Mouse (Mus musculus) gonadal fat pad, adult 2 months (tissue): ENCODE measurements around the gene Zfp2. TPM values are rescaled to one million over a fixed set of nuclear protein-coding genes. Genes with fewer than 3 reads are reported as not detected.

Experiments used
- DNase-seq: peaks from one replicate; pipeline ENCODE4 v3.0.0-alpha.2; 2012; ENCODE audit warnings: low read depth
- polyA plus RNA-seq: library from polyadenylated mRNA; depleted of rRNA; stranded (reverse); fragments of >200 nt; gene quantifications from 2 replicates; pipeline ENCODE4 v1.2.3, GENCODE M21; 2012; rRNA removed

Gene Zfp2
- polyA plus RNA-seq, result 2.3 and 2.6 TPM in 2 replicates

GRCm38 (mm10) chr11:50915671-50916320 lies at the start of gene Zfp2:
Gene Zfp2, minus strand, starts transcription at chr11:50916165.
- DNase-seq, result no peak

GRCm38 (mm10) chr11:50964886-50965285 lies 48.9 kb upstream of the Zfp2 start:
- no peak for DNase-seq

GRCm38 (mm10) chr11:50953665-50954064 lies 37.7 kb upstream of the Zfp2 start, which contains the start of gene Prop1:
Gene Prop1, minus strand, starts transcription at chr11:50953765.
- DNase-seq, result no peak

- no peak for DNase-seq
These were observed 36.3 kb upstream of the Zfp2 start for GRCm38 (mm10) chr11:50952290-50952689.

GRCm38 (mm10) chr11:50943506-50943905 lies 27.5 kb upstream of the Zfp2 start, which contains the start of gene 4933414I15Rik:
Gene 4933414I15Rik, minus strand, starts transcription at chr11:50943765.
- DNase-seq, result no peak

GRCm38 (mm10) chr11:50942386-50942785 lies 26.4 kb upstream of the Zfp2 start:
- DNase-seq, result no peak

GRCm38 (mm10) chr11:50939621-50940366 lies 23.8 kb upstream of the Zfp2 start:
- DNase-seq, result no peak

GRCm38 (mm10) chr11:50938435-50938834 lies 22.5 kb upstream of the Zfp2 start:
- DNase-seq, result peak; percentile 70

- no peak for DNase-seq
These were observed 16.1 kb upstream of the Zfp2 start for GRCm38 (mm10) chr11:50932040-50932439.

- no peak for DNase-seq
These were observed 15.5 kb upstream of the Zfp2 start, which contains the start of gene Zfp354b for GRCm38 (mm10) chr11:50931451-50931866. Gene Zfp354b, minus strand, starts transcription at chr11:50931633.

- no peak for DNase-seq
These were observed 15.1 kb upstream of the Zfp2 start for GRCm38 (mm10) chr11:50931021-50931420.

- DNase-seq, result no peak
These were observed 14.6 kb upstream of the Zfp2 start for GRCm38 (mm10) chr11:50930469-50931014.

- DNase-seq, result no peak
These were observed 1.5 kb downstream of the Zfp2 start for GRCm38 (mm10) chr11:50914461-50914860.

GRCm38 (mm10) chr11:50913301-50913700 lies 2.7 kb downstream of the Zfp2 start:
- DNase-seq, result no peak

- no peak for DNase-seq
These were observed 7.8 kb downstream of the Zfp2 start for GRCm38 (mm10) chr11:50908136-50908535.

GRCm38 (mm10) chr11:50897359-50897758 lies 18.6 kb downstream of the Zfp2 start:
- no peak for DNase-seq

GRCm38 (mm10) chr11:50892441-50892840 lies 23.5 kb downstream of the Zfp2 start:
- DNase-seq, result no peak

GRCm38 (mm10) chr11:50887390-50888128 lies 28.4 kb downstream of the Zfp2 start, which contains the start of gene Zfp454:
Gene Zfp454, minus strand, starts transcription at chr11:50887651.
- peak; percentile 28 for DNase-seq

GRCm38 (mm10) chr11:50886933-50887293 lies 29.1 kb downstream of the Zfp2 start:
- DNase-seq, result no peak

GRCm38 (mm10) chr11:50886231-50886932 lies 29.6 kb downstream of the Zfp2 start:
- no peak for DNase-seq

- no peak for DNase-seq
These were observed 32.2 kb downstream of the Zfp2 start for GRCm38 (mm10) chr11:50883756-50884155.
